Mouse (Mus musculus) layer of hippocampus, adult 18-20 months (tissue): ENCODE data around the gene Stxbp5. TPM values are rescaled to one million over a fixed set of nuclear protein-coding genes. Genes with fewer than 3 reads are reported as not detected.
"Not testable (repeated sequence)": the region's sequence is repeated elsewhere in the genome, so short reads cannot be mapped to it uniquely, and the experiment has no call there.

ENCODE experiments used
- DNase-seq, 2 experiments: peaks; one replicate each; pipeline ENCODE4 v3.0.0; 2022; ENCODE audit warnings: low spot score in 2 of 2
- long read RNA-seq: library from polyadenylated mRNA; stranded (forward); transcript quantifications from one replicate; pipeline ENCODE4 v2.0.0, GENCODE M21; 2021
- total RNA-seq, 2 experiments: library from RNA; stranded (reverse); gene quantifications; 2 replicates each; pipeline ENCODE4 v1.2.3; 2021

Stxbp5 gene
- 100 to 1,000 TPM; 109 to 111 TPM for total RNA-seq
- long read RNA-seq, full-length matches to known transcripts: 22 of 38 reads
- long read RNA-seq, partial matches to known transcripts: 7 of 38 reads
- long read RNA-seq, other reads (novel, unspliced or antisense): 9 of 38 reads

- DNase-seq: peak; percentile 77 to 87
Measured at GRCm38 (mm10) chr10:9901071-9901696, at the start of gene Stxbp5. TSS of gene Stxbp5 (minus strand) at chr10:9901079.

- no peak for DNase-seq
Measured at GRCm38 (mm10) chr10:9912395-9912794, 11.5 kb upstream of the Stxbp5 start.

- no peak for DNase-seq
Measured at GRCm38 (mm10) chr10:9907919-9908502, 7.1 kb upstream of the Stxbp5 start.

GRCm38 (mm10) chr10:9907519-9907918, 6.6 kb upstream of the Stxbp5 start:
- no peak for DNase-seq

- no peak for DNase-seq
Measured at GRCm38 (mm10) chr10:9906185-9906584, 5.3 kb upstream of the Stxbp5 start.

- peak; percentile 86 to 95 for DNase-seq
Measured at GRCm38 (mm10) chr10:9901697-9902239, 889 bp upstream of the Stxbp5 start.

- peak; percentile 41 to 57 for DNase-seq
Measured at GRCm38 (mm10) chr10:9900315-9901070, 386 bp downstream of the Stxbp5 start.

- peak in 1 of 2 experiments; percentile 43 for DNase-seq
Measured at GRCm38 (mm10) chr10:9899816-9900215, 1.1 kb downstream of the Stxbp5 start.

GRCm38 (mm10) chr10:9899086-9899485, 1.8 kb downstream of the Stxbp5 start:
- DNase-seq: no peak

- DNase-seq: no peak
Measured at GRCm38 (mm10) chr10:9897852-9898251, 3.0 kb downstream of the Stxbp5 start.

- DNase-seq: no peak
Measured at GRCm38 (mm10) chr10:9893562-9893961, 7.3 kb downstream of the Stxbp5 start.

GRCm38 (mm10) chr10:9889651-9890050, 11.2 kb downstream of the Stxbp5 start:
- DNase-seq: no peak

- DNase-seq: no peak
Measured at GRCm38 (mm10) chr10:9888655-9889054, 12.2 kb downstream of the Stxbp5 start.

GRCm38 (mm10) chr10:9881781-9882320, 19.0 kb downstream of the Stxbp5 start:
- not testable (repeated sequence) for DNase-seq

GRCm38 (mm10) chr10:9880070-9880728, 20.7 kb downstream of the Stxbp5 start:
- no peak for DNase-seq

GRCm38 (mm10) chr10:9878821-9879489, 21.9 kb downstream of the Stxbp5 start:
- DNase-seq: peak in 1 of 2 experiments; percentile 49

GRCm38 (mm10) chr10:9875905-9876304, 25.0 kb downstream of the Stxbp5 start:
- DNase-seq: no peak

GRCm38 (mm10) chr10:9872143-9872542, 28.7 kb downstream of the Stxbp5 start:
- DNase-seq: no peak

GRCm38 (mm10) chr10:9866793-9867579, 33.9 kb downstream of the Stxbp5 start:
- peak in 1 of 2 experiments; percentile 38 for DNase-seq
